Mouse (Mus musculus): ENCODE measurements around the gene Gm21992. TPM values are rescaled to one million over a fixed set of nuclear protein-coding genes. Genes with fewer than 3 reads are reported as not detected.

The Gm21992 gene
- polyA plus RNA-seq, 1 experiment from 2014 or later: 33.8 TPM

DNA sequence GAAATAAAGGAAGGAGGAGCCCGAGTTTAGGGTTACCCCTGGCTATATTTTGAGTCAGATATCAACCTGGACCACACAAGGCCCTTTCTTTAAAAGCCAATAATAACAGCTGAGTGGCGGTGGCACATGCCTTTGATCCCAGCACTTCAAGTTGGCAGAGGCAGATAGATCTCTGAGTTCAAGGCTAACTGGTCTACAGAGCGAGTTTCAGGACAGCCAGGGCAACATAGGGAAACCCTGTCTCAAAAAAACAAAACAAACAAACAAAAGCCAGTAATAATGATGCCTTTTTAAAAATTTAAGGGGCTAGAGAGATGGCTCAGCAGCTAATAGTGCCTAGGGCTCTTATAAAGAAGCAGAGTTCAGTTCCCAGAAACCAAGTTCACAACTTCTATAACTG is 117.1 kb downstream of the Gm21992 start:
- Histone ChIP-seq H3K4me1 (peaks cover 6% of the 10 kb centered on the region; the same call in 1 of the 2 replicates), H3K9me3 (replicated peaks) (no peaks in the 10 kb centered on the region), H3K36me3 (no peaks in the 10 kb centered on the region), H3K27me3 (ENCODE audit: low read depth, poor library complexity, severe bottlenecking) (peaks cover 35% of the 10 kb centered on the region), H3K4me3 (no peak overlapping the region), H3K27ac (no peak overlapping the region)
- no peak for DNase-seq (ENCODE audit: low spot score)
- 66% methylated on average over 3 of the region's 3 CpGs for WGBS

Other genes starting within 250 kb of the Gm21992 start
- 7.8 and 8.0 TPM in 2 replicates for gene Lrfn4, start 195.9 kb downstream of the Gm21992 start, polyA plus RNA-seq (2016; fragmentation: Nextera tagmentation; extraction: Ambion mirVana)
- 85.7 and 90.4 TPM in 2 replicates for gene Rce1, start 186.0 kb downstream of the Gm21992 start, polyA plus RNA-seq (2016; fragmentation: Nextera tagmentation; extraction: Ambion mirVana)
- gene Gm960, start 112.9 kb downstream of the Gm21992 start, polyA plus RNA-seq (2016; fragmentation: Nextera tagmentation; extraction: Ambion mirVana): 1.5 and 4.5 TPM in 2 replicates
- 3.4 and 4.2 TPM in 2 replicates for gene Sptbn2, start 100.4 kb downstream of the Gm21992 start, polyA plus RNA-seq (2016; fragmentation: Nextera tagmentation; extraction: Ambion mirVana)
- 87.3 and 113 TPM in 2 replicates for gene Rbm4b, start 55.1 kb downstream of the Gm21992 start, polyA plus RNA-seq (2016; fragmentation: Nextera tagmentation; extraction: Ambion mirVana)
- 91.5 and 108 TPM in 2 replicates for gene Rbm4, start 17.7 kb downstream of the Gm21992 start, polyA plus RNA-seq (2016; fragmentation: Nextera tagmentation; extraction: Ambion mirVana)
- gene Rbm14, start within 50 bp of the Gm21992 start, polyA plus RNA-seq (2016; fragmentation: Nextera tagmentation; extraction: Ambion mirVana): 134 TPM in 2 replicates
- gene Ccs, start 27.7 kb upstream of the Gm21992 start, polyA plus RNA-seq (2016; fragmentation: Nextera tagmentation; extraction: Ambion mirVana): 48.9 and 55.3 TPM in 2 replicates
- not detected in 2 replicates for gene Ccdc87, start 27.8 kb upstream of the Gm21992 start, polyA plus RNA-seq (2016; fragmentation: Nextera tagmentation; extraction: Ambion mirVana)
- 13.3 and 18.5 TPM in 2 replicates for gene Ctsf, start 43.5 kb upstream of the Gm21992 start, polyA plus RNA-seq (2016; fragmentation: Nextera tagmentation; extraction: Ambion mirVana)
- gene Actn3, start 66.3 kb upstream of the Gm21992 start, polyA plus RNA-seq (2016; fragmentation: Nextera tagmentation; extraction: Ambion mirVana): 1.6 and 2.7 TPM in 2 replicates
- 7.0 and 8.5 TPM in 2 replicates for gene Zdhhc24, start 67.1 kb upstream of the Gm21992 start, polyA plus RNA-seq (2016; fragmentation: Nextera tagmentation; extraction: Ambion mirVana)
- 5.1 and 9.0 TPM in 2 replicates for gene Bbs1, start 95.0 kb upstream of the Gm21992 start, polyA plus RNA-seq (2016; fragmentation: Nextera tagmentation; extraction: Ambion mirVana)
- gene Dpp3, start 116.7 kb upstream of the Gm21992 start, polyA plus RNA-seq (2016; fragmentation: Nextera tagmentation; extraction: Ambion mirVana): 196 and 198 TPM in 2 replicates
- gene Peli3, start 131.5 kb upstream of the Gm21992 start, polyA plus RNA-seq (2016; fragmentation: Nextera tagmentation; extraction: Ambion mirVana): 1.4 and 2.1 TPM in 2 replicates
- 161 and 187 TPM in 2 replicates for gene Mrpl11, start 150.5 kb upstream of the Gm21992 start, polyA plus RNA-seq (2016; fragmentation: Nextera tagmentation; extraction: Ambion mirVana)
- gene Npas4, start 178.7 kb upstream of the Gm21992 start, polyA plus RNA-seq (2016; fragmentation: Nextera tagmentation; extraction: Ambion mirVana): not detected in 2 replicates
- 7.3 and 8.6 TPM in 2 replicates for gene Slc29a2, start 212.2 kb upstream of the Gm21992 start, polyA plus RNA-seq (2016; fragmentation: Nextera tagmentation; extraction: Ambion mirVana)
- 35.5 and 35.6 TPM in 2 replicates for gene B4gat1, start 227.2 kb upstream of the Gm21992 start, polyA plus RNA-seq (2016; fragmentation: Nextera tagmentation; extraction: Ambion mirVana)
- 1.8 and 3.1 TPM in 2 replicates for gene AC124502.3, start 227.3 kb upstream of the Gm21992 start, polyA plus RNA-seq (2016; fragmentation: Nextera tagmentation; extraction: Ambion mirVana)
- gene Brms1, start 229.7 kb upstream of the Gm21992 start, polyA plus RNA-seq (2016; fragmentation: Nextera tagmentation; extraction: Ambion mirVana): 74.6 and 84.6 TPM in 2 replicates
- 3.1 and 3.5 TPM in 2 replicates for gene Rin1, start 238.9 kb upstream of the Gm21992 start, polyA plus RNA-seq (2016; fragmentation: Nextera tagmentation; extraction: Ambion mirVana)